Mouse (Mus musculus) frontal cortex, postnatal 36 days (tissue): ENCODE measurements at regions not wholly inside any gene's neighbourhood (a gene's known extent, or its start where the extent isn't known, plus 50 kb on each side); places are given as distances from the start of the nearest gene placed in this dataset.

Source experiments
- DNase-seq, 2 experiments: peaks; one replicate each; pipeline ENCODE4 v3.0.0; 2022; ENCODE audit warnings: low spot score in 2 of 2

GRCm38 (mm10) chr7:51722420-51722819, 100.6 kb downstream of the Slc17a6 start:
- no peak for DNase-seq

GRCm38 (mm10) chr7:51723955-51724354, 102.1 kb downstream of the Slc17a6 start:
- DNase-seq, result no peak

DNA sequence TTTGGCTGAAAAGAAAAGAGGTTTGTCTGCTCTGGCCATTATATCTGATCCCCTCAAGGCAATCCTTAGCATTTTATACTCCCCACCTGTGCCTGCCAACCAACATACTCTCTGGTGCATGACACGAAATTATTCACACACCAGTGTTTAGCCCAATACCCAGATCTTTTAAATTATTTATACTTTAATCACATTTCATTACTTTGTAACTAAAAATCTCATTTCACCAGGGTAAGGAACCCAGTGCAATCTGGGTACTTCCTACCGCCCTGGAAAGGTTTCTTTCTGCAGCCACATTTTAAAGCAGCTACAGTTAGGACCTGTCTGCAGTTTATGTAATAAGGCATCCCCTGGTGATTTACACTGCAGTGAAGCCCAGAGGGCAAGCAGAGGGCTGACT, 114.5 kb downstream of the Slc17a6 start:
- no peak for DNase-seq

DNA sequence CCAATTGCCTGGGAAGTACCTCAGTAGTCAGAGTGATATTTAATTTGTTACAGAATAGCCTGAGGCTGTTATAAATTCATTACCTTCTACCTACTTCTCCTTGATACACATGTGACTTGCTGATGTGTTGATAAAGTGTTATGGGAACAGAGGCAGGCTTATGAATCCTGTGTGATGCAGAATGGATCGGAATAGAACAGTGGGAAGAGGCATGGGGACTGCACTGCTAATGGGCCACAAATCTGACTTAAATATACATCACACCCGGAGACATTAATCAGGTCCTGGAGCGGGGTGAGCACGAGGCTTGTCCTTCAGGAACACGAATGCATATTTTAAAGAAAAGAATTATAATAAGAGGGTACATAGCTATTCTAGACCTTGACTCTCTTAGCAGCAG, 117.8 kb downstream of the Slc17a6 start:
- no peak for DNase-seq

GRCm38 (mm10) chr7:51740928-51741327, 119.1 kb downstream of the Slc17a6 start:
- no peak for DNase-seq

- no peak for DNase-seq
These were observed 119.1 kb upstream of the Gas2 start for GRCm38 (mm10) chr7:51742720-51743119.

- DNase-seq, result no peak
These were observed 116.2 kb upstream of the Gas2 start for GRCm38 (mm10) chr7:51745598-51745997.

- peak in 1 of 2 experiments; percentile 45 for DNase-seq
These were observed 113.0 kb upstream of the Gas2 start for GRCm38 (mm10) chr7:51748633-51749303.

- peak in 1 of 2 experiments; percentile 12 for DNase-seq
These were observed 112.3 kb upstream of the Gas2 start for GRCm38 (mm10) chr7:51749304-51750129.

- DNase-seq, result no peak
These were observed 111.5 kb upstream of the Gas2 start for GRCm38 (mm10) chr7:51750271-51750670.

DNA sequence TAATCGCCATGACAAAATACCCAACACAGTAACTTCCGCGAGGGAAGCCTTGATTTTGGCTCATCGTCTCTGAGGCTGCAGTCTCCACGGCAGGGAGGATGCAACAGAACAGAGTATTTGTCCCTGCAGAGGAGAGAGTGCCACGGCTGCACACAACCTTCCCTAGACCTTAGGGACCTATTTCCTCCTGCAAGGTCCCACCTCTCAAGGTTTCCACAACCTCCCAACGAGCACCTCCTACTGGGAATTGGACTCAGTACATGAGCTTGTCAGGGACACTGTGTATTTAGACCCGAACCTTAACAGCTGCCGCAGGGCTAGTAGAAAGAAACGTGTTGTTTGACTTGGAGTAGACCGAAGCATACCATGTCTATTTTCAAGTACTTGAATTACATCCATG, 108.8 kb upstream of the Gas2 start:
- DNase-seq, result no peak

- DNase-seq, result no peak
These were observed 107.5 kb upstream of the Gas2 start for GRCm38 (mm10) chr7:51754208-51754888.

- DNase-seq, result no peak
These were observed 105.6 kb upstream of the Gas2 start for GRCm38 (mm10) chr7:51756218-51756617.

DNA sequence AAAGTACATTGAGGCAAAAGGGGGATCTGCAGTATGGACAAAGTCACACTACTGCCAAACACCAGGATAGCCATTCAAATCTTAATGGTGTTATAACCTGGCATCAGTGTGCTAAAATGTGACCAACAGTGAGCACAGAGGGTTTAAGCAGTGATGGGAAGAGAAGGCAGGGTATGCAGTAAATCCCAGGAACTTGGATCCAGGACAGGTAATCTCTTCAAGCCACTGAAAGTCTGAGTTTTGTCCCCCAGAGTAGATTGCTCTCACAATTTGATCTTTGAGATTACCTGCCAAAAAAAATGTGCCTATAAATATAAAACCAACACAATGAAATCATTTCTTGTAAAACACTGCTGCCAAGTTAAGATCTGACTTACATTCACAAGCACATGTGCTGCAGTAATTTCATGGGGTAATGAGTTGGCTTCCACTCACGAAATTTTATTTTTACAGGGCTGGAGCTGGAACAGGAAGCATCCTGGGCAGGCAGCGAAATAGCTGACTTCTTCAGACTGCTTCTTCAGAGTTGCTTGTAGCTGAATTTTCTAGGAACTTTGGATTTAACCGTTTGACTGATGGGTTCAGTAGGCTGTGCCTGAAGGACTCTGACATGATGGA, 102.2 kb upstream of the Gas2 start:
- DNase-seq, result no peak

GRCm38 (mm10) chr7:51767066-51767465, 94.7 kb upstream of the Gas2 start:
- no peak for DNase-seq

DNA sequence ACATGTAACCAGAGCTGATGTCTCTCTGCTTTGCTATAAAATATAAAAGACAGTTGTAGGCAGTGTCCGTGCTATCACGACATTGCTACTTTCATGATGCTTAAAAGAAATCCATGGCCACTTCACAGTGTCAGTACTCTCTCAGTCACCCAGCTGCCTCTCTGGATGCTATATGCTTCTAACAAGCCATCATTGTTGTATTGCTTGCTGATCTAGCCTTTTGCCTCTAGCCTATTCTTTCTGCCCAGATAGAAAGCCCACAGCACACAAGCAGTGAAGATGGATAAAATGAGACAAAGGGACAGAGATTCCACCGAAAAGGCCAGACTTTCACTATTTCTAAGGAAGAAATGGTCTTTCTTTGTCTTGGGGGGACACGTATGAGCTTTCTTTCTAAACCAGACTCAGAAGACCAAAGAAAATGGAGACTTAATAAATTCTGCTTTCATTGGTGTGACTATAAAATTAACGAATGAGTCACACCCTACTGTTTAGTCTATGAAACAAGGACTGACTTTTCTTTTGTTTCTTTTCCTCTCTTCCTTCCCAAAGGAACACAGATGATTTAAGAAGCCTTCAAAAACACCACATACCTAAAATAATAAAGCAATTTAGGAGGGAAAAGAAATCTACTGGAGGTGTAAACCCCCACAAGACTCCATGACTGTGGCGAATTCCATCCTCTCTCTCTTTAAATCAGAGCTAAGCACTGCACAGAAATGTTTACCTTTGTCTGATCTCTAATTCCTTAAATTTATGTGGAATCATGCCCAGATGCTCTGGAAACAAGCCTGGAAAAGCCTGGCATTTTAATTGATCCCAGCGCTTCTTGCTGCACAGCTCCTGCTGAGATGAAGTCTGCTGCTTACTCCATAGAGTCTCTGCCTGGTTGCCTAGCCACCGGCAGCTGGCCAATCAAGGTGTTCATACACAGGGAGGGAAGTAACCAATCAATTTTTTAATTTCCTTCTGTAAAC, 89.6 kb upstream of the Gas2 start:
- DNase-seq, result no peak

DNA sequence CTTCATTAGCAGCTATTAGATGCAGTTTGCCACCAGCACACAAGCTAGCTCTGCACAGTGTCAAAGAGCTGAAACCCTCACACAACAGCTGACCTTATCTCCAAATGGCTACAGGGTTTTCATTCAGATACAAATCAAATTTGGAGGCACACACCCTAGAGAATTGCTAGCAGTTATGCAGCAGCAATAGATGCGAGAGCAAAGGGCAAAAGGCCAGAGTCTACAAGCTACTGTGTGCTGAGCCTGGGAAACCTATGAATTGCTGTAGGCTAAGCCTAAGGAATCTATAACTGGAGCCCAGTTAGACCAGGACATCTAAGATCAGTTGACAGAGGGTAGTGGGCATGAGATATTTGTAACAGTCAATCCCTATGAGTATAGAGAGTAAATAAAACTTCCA, 85.8 kb upstream of the Gas2 start:
- DNase-seq, result no peak

GRCm38 (mm10) chr7:51783070-51783776, 78.6 kb upstream of the Gas2 start:
- no peak for DNase-seq

DNA sequence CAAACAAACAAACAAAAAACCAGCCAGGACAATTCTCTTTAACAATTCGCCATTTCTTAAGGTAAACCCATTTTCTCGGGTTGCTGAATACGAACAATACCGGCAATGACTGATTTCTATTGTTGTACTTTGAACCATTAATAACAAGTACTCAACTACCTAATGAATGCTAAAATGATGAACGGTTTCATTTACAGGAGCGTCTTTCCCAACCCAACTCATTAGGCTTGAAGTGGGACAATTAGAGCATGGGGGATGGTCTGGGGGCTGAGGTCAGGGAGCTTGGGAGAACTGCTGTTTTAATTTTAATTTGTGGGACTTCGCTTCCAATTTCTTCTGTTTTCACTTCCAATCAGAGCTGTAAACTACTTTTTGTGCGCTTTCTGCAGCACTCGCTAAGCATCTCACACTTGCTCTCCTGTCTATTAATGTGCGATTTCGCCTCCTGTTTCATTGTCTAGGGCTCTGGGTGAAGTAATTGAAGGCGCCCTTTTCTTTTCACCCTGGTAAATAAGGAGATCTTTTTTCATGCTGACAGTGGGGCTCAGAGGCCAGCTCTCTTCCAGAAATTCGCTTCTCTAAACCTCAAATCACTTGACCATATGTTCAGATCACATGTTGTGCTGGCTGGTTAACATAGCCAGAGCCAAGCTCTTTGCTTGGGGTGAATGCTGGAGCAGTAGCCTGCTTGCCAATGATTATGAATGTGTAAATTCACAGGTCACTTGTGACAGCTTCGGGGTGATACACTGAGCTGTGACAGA, 77.7 kb upstream of the Gas2 start:
- DNase-seq, result no peak
